Mouse (Mus musculus): ENCODE measurements at regions not wholly inside any gene's neighbourhood (a gene's known extent, or its start where the extent isn't known, plus 50 kb on each side); places are given as distances from the start of the nearest gene placed in this dataset. TPM values are rescaled to one million over a fixed set of nuclear protein-coding genes. Genes with fewer than 3 reads are reported as not detected.

DNA sequence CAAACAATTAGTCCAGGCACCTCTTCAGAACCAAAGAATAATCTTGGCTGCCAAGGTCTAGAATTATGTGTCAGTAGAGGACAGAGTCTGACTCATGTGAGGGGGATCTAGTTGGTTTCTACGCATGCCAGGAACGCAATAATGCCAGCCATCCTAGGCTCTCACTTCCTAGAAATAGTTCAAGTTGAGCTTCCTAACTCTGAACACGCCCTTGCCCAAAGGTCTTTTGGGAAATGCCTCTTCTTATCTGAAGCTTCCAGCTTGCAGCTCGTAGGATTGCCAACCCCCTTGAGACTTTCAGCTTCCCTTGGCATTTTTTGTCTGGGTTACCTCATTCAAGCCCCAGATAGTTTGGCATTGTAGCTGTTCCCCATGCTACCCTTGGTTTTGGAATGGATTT is 233.1 kb downstream of the Epha4 start:
- WGBS, result 61% methylated on average over 4 of the region's 4 CpGs
- DNase-seq (ENCODE audit: low spot score), result no peak
- H3K9me3 ChIP-seq, result no peaks in the 10 kb centered on the region
- no peaks in the 10 kb centered on the region for H3K4me1 ChIP-seq
- no peaks in the 10 kb centered on the region for H3K36me3 ChIP-seq
- no peak overlapping the region for H3K27ac ChIP-seq
- no peaks in the 10 kb centered on the region for H3K27me3 ChIP-seq (ENCODE audit: insufficient read depth, poor library complexity, severe bottlenecking)
- no peak overlapping the region for H3K4me3 ChIP-seq

DNA sequence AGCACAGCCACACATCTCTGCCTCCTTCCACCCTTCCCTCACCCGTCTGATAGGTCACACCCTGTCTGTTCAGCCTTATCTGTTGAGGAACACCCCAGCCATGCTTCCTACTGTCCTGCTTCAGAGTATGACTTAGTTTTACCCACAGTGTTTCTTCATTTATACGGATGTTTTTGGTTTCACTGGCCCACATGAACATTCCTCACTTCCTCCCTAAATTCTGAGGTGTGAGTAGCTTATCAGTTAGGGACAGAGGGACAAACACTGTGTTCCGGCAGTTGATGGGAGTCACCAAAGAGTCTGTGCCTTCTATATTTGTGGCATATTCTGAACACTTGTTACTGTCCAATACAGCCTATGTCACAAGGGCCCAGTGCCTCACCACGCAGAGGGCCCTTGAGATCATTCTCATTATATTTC is 216.2 kb downstream of the Epha4 start:
- H3K4me1 ChIP-seq, result no peaks in the 10 kb centered on the region; the same call in 1 of the 2 replicates
- H3K27ac ChIP-seq, result 0 out of 2 replicates have a peak overlapping the region, but pooled peaks have one; percentile 22
- H3K9me3 ChIP-seq, result no peaks in the 10 kb centered on the region
- H3K36me3 ChIP-seq, result no peaks in the 10 kb centered on the region
- no peaks in the 10 kb centered on the region for H3K27me3 ChIP-seq (ENCODE audit: insufficient read depth, poor library complexity, severe bottlenecking)
- WGBS, result 42% methylated on average over 4 of the region's 4 CpGs
- DNase-seq (ENCODE audit: low spot score), result no peak
- H3K4me3 ChIP-seq, result no peak overlapping the region

DNA sequence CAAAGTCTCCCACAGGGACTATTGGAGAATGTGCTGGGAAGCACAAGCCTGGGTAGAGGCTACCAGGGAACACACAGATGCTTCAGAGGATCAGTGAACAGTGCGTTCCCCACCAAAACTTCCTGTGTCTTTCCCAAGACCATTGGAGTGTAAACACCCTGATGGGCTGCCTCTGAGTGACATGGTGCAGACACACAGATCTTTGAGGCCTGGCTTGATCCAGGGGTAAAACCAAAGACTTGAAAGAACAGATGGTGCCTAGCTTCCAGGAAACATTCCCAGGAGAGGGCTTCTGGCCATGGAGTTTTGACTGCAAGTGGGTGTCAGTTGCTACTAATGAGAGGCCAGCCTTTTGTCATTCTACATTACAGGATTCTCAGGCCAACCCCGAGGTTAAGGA is 214.1 kb downstream of the Epha4 start:
- Histone ChIP-seq H3K27me3 (ENCODE audit: insufficient read depth, poor library complexity, severe bottlenecking) (no peaks in the 10 kb centered on the region), H3K27ac (no peak overlapping the region), H3K9me3 (no peaks in the 10 kb centered on the region), H3K36me3 (no peaks in the 10 kb centered on the region), H3K4me1 (no peaks in the 10 kb centered on the region; the same call in 1 of the 2 replicates), H3K4me3 (no peak overlapping the region)
- 41% methylated on average over 2 of the region's 2 CpGs for WGBS
- DNase-seq (ENCODE audit: low spot score), result no peak

DNA sequence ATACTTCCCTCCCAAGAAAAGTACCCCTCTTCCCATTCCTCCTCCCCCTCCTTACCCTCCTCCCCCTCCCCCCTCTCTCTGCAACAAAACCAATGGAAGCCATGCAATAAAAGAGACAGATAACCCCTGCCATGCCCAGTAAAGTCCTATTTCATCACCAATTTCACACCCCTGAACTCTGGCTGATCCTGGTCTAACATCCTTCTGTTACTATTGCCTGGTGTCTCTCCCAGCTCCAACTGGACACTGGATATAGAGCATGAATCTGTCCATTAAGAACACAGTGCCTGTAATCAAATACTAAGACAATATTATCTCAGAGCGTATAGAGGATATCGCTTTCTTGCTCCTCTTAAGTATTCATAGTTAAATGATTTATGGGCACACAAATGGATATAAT is 210.1 kb downstream of the Epha4 start:
- no peaks in the 10 kb centered on the region for H3K9me3 ChIP-seq
- H3K27ac ChIP-seq, result no peak overlapping the region
- H3K4me1 ChIP-seq, result no peaks in the 10 kb centered on the region; the same call in 1 of the 2 replicates
- DNase-seq (ENCODE audit: low spot score), result no peak
- H3K4me3 ChIP-seq, result no peak overlapping the region
- no peaks in the 10 kb centered on the region for H3K27me3 ChIP-seq (ENCODE audit: insufficient read depth, poor library complexity, severe bottlenecking)
- 89% methylated on average over 2 of the region's 2 CpGs for whole genome bisulfite sequencing
- H3K36me3 ChIP-seq, result no peaks in the 10 kb centered on the region

DNA sequence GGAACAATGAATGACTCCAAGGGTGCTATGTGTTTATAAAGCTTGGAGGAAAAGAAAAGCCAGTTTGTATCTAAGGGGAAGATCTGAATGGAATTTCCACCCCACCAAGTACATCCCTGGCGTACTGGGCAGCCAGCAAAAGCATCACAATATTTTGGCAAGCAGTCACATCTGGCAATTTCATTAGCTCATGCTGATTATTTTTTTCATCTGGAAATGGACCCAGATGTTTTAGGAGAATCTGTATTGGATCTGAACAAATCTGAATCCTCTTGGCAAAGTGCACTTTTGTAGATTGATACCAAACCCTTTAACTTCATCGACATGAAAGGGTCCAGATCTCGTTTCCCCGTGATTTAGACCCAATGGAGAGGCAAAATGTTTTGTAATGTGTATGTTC is 207.1 kb downstream of the Epha4 start:
- H3K4me3 ChIP-seq, result no peak overlapping the region
- H3K9me3 ChIP-seq, result no peaks in the 10 kb centered on the region
- WGBS, result 84% methylated on average over 4 of the region's 4 CpGs
- H3K4me1 ChIP-seq, result no peaks in the 10 kb centered on the region
- no peak overlapping the region for H3K27ac ChIP-seq
- H3K36me3 ChIP-seq, result no peaks in the 10 kb centered on the region
- no peak for DNase-seq (ENCODE audit: low spot score)
- no peaks in the 10 kb centered on the region for H3K27me3 ChIP-seq (ENCODE audit: insufficient read depth, poor library complexity, severe bottlenecking)

DNA sequence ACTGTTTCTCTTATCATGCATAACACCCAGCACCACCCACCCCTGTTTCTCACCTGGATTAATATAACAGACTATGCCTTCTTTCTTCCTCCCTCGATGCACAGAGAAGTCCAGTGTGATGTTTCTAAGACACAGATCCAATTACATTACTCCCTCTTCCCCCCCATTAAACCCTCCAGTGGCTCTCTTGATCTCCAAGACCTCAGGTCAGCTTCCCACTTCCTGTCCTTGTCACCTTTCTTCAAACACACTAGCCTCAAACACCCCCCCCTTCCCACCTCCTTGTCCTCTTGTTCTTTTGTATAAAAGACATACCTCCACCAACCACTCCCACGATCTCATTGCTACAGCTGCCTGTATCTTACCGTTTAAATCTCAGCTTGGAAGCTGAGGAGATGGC is 201.8 kb downstream of the Epha4 start:
- no peaks in the 10 kb centered on the region for H3K4me1 ChIP-seq
- H3K27me3 ChIP-seq (ENCODE audit: insufficient read depth, poor library complexity, severe bottlenecking), result no peaks in the 10 kb centered on the region
- no peak overlapping the region for H3K4me3 ChIP-seq
- no peak overlapping the region for H3K27ac ChIP-seq
- H3K9me3 ChIP-seq, result no peaks in the 10 kb centered on the region
- H3K36me3 ChIP-seq, result no peaks in the 10 kb centered on the region
- WGBS, result 65% methylated on average over 3 of the region's 3 CpGs
- no peak for DNase-seq (ENCODE audit: low spot score)

DNA sequence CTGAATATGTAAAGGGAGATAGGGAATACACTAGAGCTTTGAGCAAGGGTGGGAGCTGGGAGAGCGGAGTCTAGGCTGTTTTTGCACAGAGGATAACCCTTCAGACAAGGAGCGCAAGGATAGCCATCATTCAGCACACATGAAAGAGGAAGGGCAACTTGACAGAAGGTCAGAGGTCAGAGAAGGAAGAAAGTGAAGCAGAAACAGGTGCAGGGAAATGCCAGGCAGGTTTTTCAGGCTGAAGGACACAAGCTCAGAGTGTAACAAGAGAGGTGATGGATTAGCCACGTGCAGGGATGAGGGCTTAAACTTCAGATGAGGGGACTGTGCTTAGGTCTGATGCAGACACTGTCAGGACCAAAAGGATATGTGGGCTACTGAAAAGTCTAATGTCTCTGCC is 199.5 kb downstream of the Epha4 start:
- Histone ChIP-seq H3K27me3 (ENCODE audit: insufficient read depth, poor library complexity, severe bottlenecking) (no peaks in the 10 kb centered on the region), H3K27ac (no peak overlapping the region), H3K36me3 (no peaks in the 10 kb centered on the region), H3K9me3 (no peaks in the 10 kb centered on the region), H3K4me1 (no peaks in the 10 kb centered on the region), H3K4me3 (no peak overlapping the region)
- 62% methylated on average over 3 of the region's 3 CpGs for WGBS
- DNase-seq (ENCODE audit: low spot score), result no peak

DNA sequence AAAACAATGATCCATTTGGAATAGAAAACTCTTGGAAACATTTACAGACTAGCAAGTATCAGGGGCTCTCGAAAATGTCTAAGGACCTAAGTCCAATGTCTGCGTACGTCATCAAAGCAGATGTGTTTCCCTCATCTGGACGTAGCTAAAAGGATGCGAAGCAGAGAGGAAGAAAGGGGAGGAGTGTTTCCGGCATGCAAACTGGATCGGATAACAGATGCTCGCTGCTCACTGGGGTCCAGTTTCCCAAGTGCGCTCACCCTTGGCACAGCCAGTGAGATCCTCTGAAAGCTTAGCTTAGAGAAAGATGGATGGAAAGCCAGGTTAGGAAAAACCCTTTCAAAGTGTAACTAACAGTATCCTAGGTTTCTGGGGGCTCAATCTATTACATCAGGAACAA is 198.7 kb downstream of the Epha4 start:
- Histone ChIP-seq H3K36me3 (no peaks in the 10 kb centered on the region), H3K4me1 (no peaks in the 10 kb centered on the region), H3K9me3 (no peaks in the 10 kb centered on the region), H3K27ac (no peak overlapping the region), H3K4me3 (no peak overlapping the region), H3K27me3 (ENCODE audit: insufficient read depth, poor library complexity, severe bottlenecking) (no peaks in the 10 kb centered on the region)
- no peak for DNase-seq (ENCODE audit: low spot score)
- 62% methylated on average over 9 of the region's 9 CpGs for WGBS

Small RNA genes in the stretch of these regions (microRNA-seq; reads per million reads assigned to microRNA genes)
- gene Mir6343, result not detected
